Mouse (Mus musculus): ENCODE data around the gene Sh3bp5. TPM values are rescaled to one million over a fixed set of nuclear protein-coding genes. Genes with fewer than 3 reads are reported as not detected.
A peak's percentile ranks its signal among the peaks of the same experiment; 100 is the strongest.

The Sh3bp5 gene
- polyA plus RNA-seq, 1 experiment from 2014 or later, result 13.8 TPM

- no peak overlapping the region for H3K27ac ChIP-seq
- H3K4me3 ChIP-seq, result no peak overlapping the region
- WGBS (ENCODE audit: insufficient replicate concordance), result 74% methylated on average over 12 of the region's 12 CpGs
- no peak overlapping the region for H3K9ac ChIP-seq
- no peaks in the 10 kb centered on the region for H3K27me3 ChIP-seq (replicated peaks)
- H3K4me2 ChIP-seq, result no peak overlapping the region
- H3K4me1 ChIP-seq, result peaks cover 24% of the 10 kb centered on the region
- ATAC-seq, result no peak
- no peaks in the 10 kb centered on the region; the same call in 1 of the 2 replicates for H3K9me3 ChIP-seq (replicated peaks)
- peaks cover 8% of the 10 kb centered on the region for H3K36me3 ChIP-seq
Observed at GRCm38 (mm10) chr14:31397353-31397752, 38.5 kb downstream of the Sh3bp5 start.

GRCm38 (mm10) chr14:31396428-31396827, 39.5 kb downstream of the Sh3bp5 start:
- H3K9ac ChIP-seq, result no peak overlapping the region
- ATAC-seq, result no peak
- H3K9me3 ChIP-seq (replicated peaks), result no peaks in the 10 kb centered on the region; the same call in 1 of the 2 replicates
- no peak overlapping the region for H3K27ac ChIP-seq
- H3K36me3 ChIP-seq, result peaks cover 8% of the 10 kb centered on the region
- H3K4me1 ChIP-seq, result peaks cover 15% of the 10 kb centered on the region
- no peaks in the 10 kb centered on the region for H3K27me3 ChIP-seq (replicated peaks)
- no peak overlapping the region for H3K4me3 ChIP-seq
- 83% methylated on average over 2 of the region's 2 CpGs for WGBS (ENCODE audit: insufficient replicate concordance)
- H3K4me2 ChIP-seq, result no peak overlapping the region

- H3K4me1 ChIP-seq, result peaks cover 8% of the 10 kb centered on the region
- H3K9ac ChIP-seq, result no peak overlapping the region
- H3K27me3 ChIP-seq (replicated peaks), result no peaks in the 10 kb centered on the region
- H3K4me3 ChIP-seq, result no peak overlapping the region
- H3K27ac ChIP-seq, result no peak overlapping the region
- no peaks in the 10 kb centered on the region; the same call in 1 of the 2 replicates for H3K9me3 ChIP-seq (replicated peaks)
- no peak for ATAC-seq
- no peak overlapping the region for H3K4me2 ChIP-seq
- WGBS (ENCODE audit: insufficient replicate concordance), result 85% methylated on average over 7 of the region's 7 CpGs
- H3K36me3 ChIP-seq, result peaks cover 8% of the 10 kb centered on the region
Observed at GRCm38 (mm10) chr14:31395629-31396199, 40.2 kb downstream of the Sh3bp5 start.

- H3K27ac ChIP-seq, result no peak overlapping the region
- no peak for ATAC-seq
- WGBS (ENCODE audit: insufficient replicate concordance), result 85% methylated on average over 9 of the region's 9 CpGs
- H3K27me3 ChIP-seq (replicated peaks), result no peaks in the 10 kb centered on the region
- no peak overlapping the region for H3K9ac ChIP-seq
- H3K4me1 ChIP-seq, result 0 out of 2 replicates have a peak, but pooled peaks cover 6% of the 10 kb centered on the region
- no peaks in the 10 kb centered on the region; the same call in 1 of the 2 replicates for H3K9me3 ChIP-seq (replicated peaks)
- peaks cover 8% of the 10 kb centered on the region for H3K36me3 ChIP-seq
- no peak overlapping the region for H3K4me2 ChIP-seq
- no peak overlapping the region for H3K4me3 ChIP-seq
Observed at GRCm38 (mm10) chr14:31394822-31395532, 40.9 kb downstream of the Sh3bp5 start.

GRCm38 (mm10) chr14:31393936-31394630, 41.8 kb downstream of the Sh3bp5 start:
- Histone ChIP-seq H3K9me3 (replicated peaks) (no peaks in the 10 kb centered on the region; the same call in 1 of the 2 replicates), H3K4me1 (0 out of 2 replicates have a peak, but pooled peaks cover 6% of the 10 kb centered on the region), H3K27ac (no peak overlapping the region), H3K4me3 (no peak overlapping the region), H3K9ac (no peak overlapping the region), H3K27me3 (replicated peaks) (no peaks in the 10 kb centered on the region), H3K4me2 (no peak overlapping the region), H3K36me3 (peaks cover 8% of the 10 kb centered on the region)
- ATAC-seq, result no peak
- 77% methylated on average over 7 of the region's 7 CpGs for WGBS (ENCODE audit: insufficient replicate concordance)

GRCm38 (mm10) chr14:31393546-31393890, 42.4 kb downstream of the Sh3bp5 start:
- Histone ChIP-seq H3K4me3 (no peak overlapping the region), H3K4me1 (0 out of 2 replicates have a peak, but pooled peaks cover 6% of the 10 kb centered on the region), H3K9ac (no peak overlapping the region), H3K27ac (0 out of 2 replicates have a peak overlapping the region, but pooled peaks have one; percentile 15), H3K36me3 (peaks cover 8% of the 10 kb centered on the region), H3K9me3 (replicated peaks) (no peaks in the 10 kb centered on the region; the same call in 1 of the 2 replicates), H3K4me2 (no peak overlapping the region), H3K27me3 (replicated peaks) (no peaks in the 10 kb centered on the region)
- 70% methylated on average over 3 of the region's 3 CpGs for WGBS (ENCODE audit: insufficient replicate concordance)
- no peak for ATAC-seq

GRCm38 (mm10) chr14:31392873-31393545, 42.9 kb downstream of the Sh3bp5 start:
- Histone ChIP-seq H3K27ac (0 out of 2 replicates have a peak overlapping the region, but pooled peaks have one; percentile 15), H3K4me3 (no peak overlapping the region), H3K27me3 (replicated peaks) (no peaks in the 10 kb centered on the region), H3K4me1 (0 out of 2 replicates have a peak, but pooled peaks cover 8% of the 10 kb centered on the region), H3K9ac (no peak overlapping the region), H3K36me3 (peaks cover 8% of the 10 kb centered on the region), H3K4me2 (no peak overlapping the region), H3K9me3 (replicated peaks) (no peaks in the 10 kb centered on the region; the same call in 1 of the 2 replicates)
- 39% methylated on average over 8 of the region's 8 CpGs for WGBS (ENCODE audit: insufficient replicate concordance)
- no peak for ATAC-seq

GRCm38 (mm10) chr14:31392300-31392699, 43.6 kb downstream of the Sh3bp5 start:
- no peaks in the 10 kb centered on the region; the same call in 1 of the 2 replicates for H3K9me3 ChIP-seq (replicated peaks)
- no peak overlapping the region for H3K4me2 ChIP-seq
- whole genome bisulfite sequencing (ENCODE audit: insufficient replicate concordance), result 65% methylated on average over 5 of the region's 5 CpGs
- H3K9ac ChIP-seq, result no peak overlapping the region
- peaks cover 8% of the 10 kb centered on the region for H3K36me3 ChIP-seq
- no peak overlapping the region for H3K27ac ChIP-seq
- H3K4me1 ChIP-seq, result peaks cover 15% of the 10 kb centered on the region
- H3K4me3 ChIP-seq, result no peak overlapping the region
- ATAC-seq, result no peak
- no peaks in the 10 kb centered on the region for H3K27me3 ChIP-seq (replicated peaks)

GRCm38 (mm10) chr14:31389421-31390147, 46.3 kb downstream of the Sh3bp5 start:
- no peaks in the 10 kb centered on the region for H3K27me3 ChIP-seq (replicated peaks)
- no peaks in the 10 kb centered on the region; the same call in 1 of the 2 replicates for H3K36me3 ChIP-seq
- peaks cover 31% of the 10 kb centered on the region for H3K4me1 ChIP-seq
- ATAC-seq, result 0 out of 2 replicates have a peak, but pooled peaks have one; percentile 16
- H3K27ac ChIP-seq, result no peak overlapping the region
- no peak overlapping the region for H3K9ac ChIP-seq
- H3K4me2 ChIP-seq, result no peak overlapping the region
- WGBS (ENCODE audit: insufficient replicate concordance), result 82% methylated on average over 8 of the region's 8 CpGs
- H3K4me3 ChIP-seq, result no peak overlapping the region
- no peaks in the 10 kb centered on the region for H3K9me3 ChIP-seq (replicated peaks)

- Histone ChIP-seq H3K9me3 (replicated peaks) (no peaks in the 10 kb centered on the region), H3K9ac (no peak overlapping the region), H3K4me3 (no peak overlapping the region), H3K36me3 (no peaks in the 10 kb centered on the region; the same call in 1 of the 2 replicates), H3K27me3 (replicated peaks) (no peaks in the 10 kb centered on the region), H3K27ac (no peak overlapping the region), H3K4me1 (peaks cover 30% of the 10 kb centered on the region), H3K4me2 (no peak overlapping the region)
- WGBS (ENCODE audit: insufficient replicate concordance), result 64% methylated on average over 13 of the region's 13 CpGs
- no peak for ATAC-seq
Observed at GRCm38 (mm10) chr14:31388086-31388872, 47.6 kb downstream of the Sh3bp5 start.
